Mouse (Mus musculus): ENCODE data around the gene Bloc1s5.

DNA sequence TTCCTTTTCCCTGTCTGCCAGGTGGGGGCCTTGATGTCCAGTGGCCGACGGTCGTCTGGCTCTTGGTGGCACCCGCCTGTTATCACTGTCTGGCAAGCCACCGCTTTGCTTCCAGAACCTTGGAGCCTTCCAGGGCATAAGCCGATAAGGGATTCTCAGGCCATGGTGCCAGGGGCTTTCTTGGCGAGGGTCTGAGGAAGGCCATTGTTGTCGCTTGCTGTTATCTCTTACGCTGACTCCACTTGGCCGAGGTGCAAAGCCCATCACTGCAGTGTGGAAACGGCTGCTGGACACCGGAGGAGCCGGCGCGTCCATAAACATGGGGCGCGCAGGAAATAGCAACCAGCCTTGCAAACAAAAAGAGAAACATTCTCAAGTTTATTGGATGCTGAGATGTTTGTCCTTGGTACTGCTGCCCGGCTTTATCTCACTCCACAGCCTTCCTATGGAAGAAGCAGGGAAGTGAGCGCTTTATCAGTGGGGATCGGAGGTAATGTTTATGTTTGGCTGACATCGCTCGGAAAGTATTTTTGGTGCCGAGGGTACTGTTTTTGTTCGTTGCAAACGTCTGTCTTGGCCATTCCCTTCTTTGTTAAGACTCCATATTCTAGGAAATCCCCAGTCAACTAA lies 54.8 kb downstream of the Bloc1s5 start:
- TF ChIP-seq CHD2 (IDR thresholded peaks at IDR 0.05; ENCODE audit: low read depth, low read length) (no peak), ZC3H11A (IDR thresholded peaks at IDR 0.05; ENCODE audit: borderline replicate concordance, low read depth, low read length) (no peak)

Measured in ES-E14 (cell line).